Mouse (Mus musculus): ENCODE measurements around the gene Ogfod3. TPM values are rescaled to one million over a fixed set of nuclear protein-coding genes. Genes with fewer than 3 reads are reported as not detected.

The Ogfod3 gene
- total RNA-seq, 2 experiments from 2014 or later, result 7.9 to 8.0 TPM

DNA sequence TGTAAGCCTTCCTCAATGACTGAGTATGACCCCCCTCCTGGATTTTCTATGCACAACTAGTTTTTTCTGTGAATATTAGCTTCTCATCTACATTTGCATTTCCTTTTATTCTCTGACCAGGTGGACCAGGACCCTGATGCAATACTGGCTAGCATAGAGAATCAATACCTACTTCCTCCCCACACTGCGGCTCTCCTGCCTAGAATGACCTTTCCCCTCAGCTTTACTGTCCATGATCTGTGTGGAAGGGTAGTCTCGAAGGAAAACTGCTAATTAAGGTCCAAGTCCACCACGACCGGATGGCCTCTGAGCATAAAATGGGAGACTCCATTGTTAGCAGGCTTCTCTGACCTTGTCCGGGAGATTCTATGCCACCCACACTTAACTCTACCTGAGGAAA, 66.8 kb downstream of the Ogfod3 start:
- intact Hi-C loops (cut with DNase I), result no loop called here

DNA sequence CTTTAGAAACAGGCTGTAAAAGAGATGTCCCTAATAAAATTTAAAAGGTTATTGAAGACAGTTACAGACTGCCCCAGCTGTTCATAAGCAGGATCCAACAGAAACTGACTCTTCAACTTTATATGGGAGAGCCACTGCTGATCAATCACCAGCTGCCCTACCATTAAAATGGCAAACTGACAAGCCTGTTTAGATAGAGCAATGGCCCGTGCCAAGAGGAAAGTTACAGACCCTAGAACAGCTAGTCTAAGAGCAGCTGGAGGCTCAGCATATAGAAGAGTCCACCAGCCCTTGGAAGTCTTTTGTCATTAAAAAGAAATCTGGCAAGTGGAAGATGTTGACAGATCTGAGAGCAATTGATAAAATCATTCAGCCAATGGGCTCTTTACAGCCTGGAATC, 69.9 kb downstream of the Ogfod3 start:
- intact Hi-C loops (cut with DNase I), result no loop called here
- no peak for DNase-seq (ENCODE audit: low spot score in 2 of 2)

More for the DNA sequence above, 66.8 kb downstream of the Ogfod3 start:
- no peak for DNase-seq (ENCODE audit: low spot score in 2 of 2)

DNA sequence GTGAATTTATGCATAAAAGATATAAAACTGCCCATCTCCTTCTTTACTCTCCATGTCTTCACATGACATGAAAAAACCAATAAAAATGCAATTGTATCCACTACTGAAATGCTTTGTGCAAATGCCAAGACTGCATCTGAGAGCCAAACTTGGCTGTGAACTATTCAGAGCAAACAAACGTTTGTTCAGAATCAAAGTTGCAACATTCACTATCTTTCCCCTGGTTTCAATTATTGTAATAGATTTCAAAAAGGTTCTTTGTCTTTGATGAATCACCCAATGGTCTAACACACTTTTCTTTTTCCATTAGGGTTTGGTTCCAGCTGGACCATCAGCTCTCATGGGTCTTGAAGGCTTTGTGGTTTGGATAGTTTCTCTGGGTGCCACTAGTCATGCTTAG, 74.9 kb downstream of the Ogfod3 start:
- intact Hi-C loops (cut with DNase I), result no loop called here
- no peak for DNase-seq (ENCODE audit: low spot score in 2 of 2)

Other genes starting within 250 kb of the Ogfod3 start
- gene Csnk1d, start 213.4 kb downstream of the Ogfod3 start, total RNA-seq (2021), result 100 to 1,000 TPM; 113 to 115 TPM
- gene Cd7, start 165.3 kb downstream of the Ogfod3 start, total RNA-seq (2021), result 1 to 10 TPM; 2.1 TPM
- gene Sectm1b, start 141.1 kb downstream of the Ogfod3 start, total RNA-seq (2021), result not detected
- gene Sectm1a, start 123.5 kb downstream of the Ogfod3 start, total RNA-seq (2021), result not detected
- not detected for gene Tex19.2, start 86.0 kb downstream of the Ogfod3 start, total RNA-seq (2021)
- gene Tex19.1, start 58.6 kb downstream of the Ogfod3 start, total RNA-seq (2021), result not detected
- gene Uts2r, start 44.4 kb downstream of the Ogfod3 start, total RNA-seq (2021), result not detected
- 10 to 100 TPM; 24.5 to 28.6 TPM for gene Hexdc, start 278 bp downstream of the Ogfod3 start, total RNA-seq (2021)
- gene Cybc1, start 24.6 kb upstream of the Ogfod3 start, total RNA-seq (2021), result 10 to 100 TPM; 20.4 to 27.7 TPM
- gene Narf, start 32.5 kb upstream of the Ogfod3 start, total RNA-seq (2021), result 10 to 100 TPM; 48.1 to 62.7 TPM
- 10 to 100 TPM; 85.1 to 89.9 TPM for gene Foxk2, start 55.3 kb upstream of the Ogfod3 start, total RNA-seq (2021)
- gene Wdr45b, start 149.7 kb upstream of the Ogfod3 start, total RNA-seq (2021), result 10 to 100 TPM; 60.4 to 62.2 TPM
- gene Rab40b, start 183.5 kb upstream of the Ogfod3 start, total RNA-seq (2021), result 10 to 100 TPM; 48.5 to 51.5 TPM
- gene Fn3krp, start 216.7 kb upstream of the Ogfod3 start, total RNA-seq (2021), result 10 to 100 TPM; 45.3 to 50.6 TPM
- 10 to 100 TPM; 54.4 to 54.6 TPM for gene Fn3k, start 230.2 kb upstream of the Ogfod3 start, total RNA-seq (2021)
- 10 to 100 TPM; 39.5 to 40.5 TPM for gene Tbcd, start 247.2 kb upstream of the Ogfod3 start, total RNA-seq (2021)